Mouse (Mus musculus): ENCODE results near the gene Rab40c. TPM values are rescaled to one million over a fixed set of nuclear protein-coding genes. Genes with fewer than 3 reads are reported as not detected.

Rab40c gene
- total and polyA plus RNA-seq, 2 experiments from 2014 or later, result 38.9 to 42.1 TPM

GRCm38 (mm10) chr17:25833961-25834594 is 85.4 kb downstream of the Rab40c start:
- H3K4me2 ChIP-seq (ENCODE audit: low read depth, low read length, poor library complexity, severe bottlenecking), result peak overlapping the region; percentile 76
- H3K27ac ChIP-seq (ENCODE audit: low read depth, low read length), result peak overlapping the region; percentile 96; the same call in 1 of the 2 replicates
- WGBS, result 53% methylated on average over 6 of the region's 6 CpGs
- ATAC-seq (ENCODE audit: low FRiP score) (no peak), DNase-seq (ENCODE audit: low spot score) (no peak)
- peak overlapping the region; percentile 86 for H3K9ac ChIP-seq (replicated peaks; ENCODE audit: low read length, poor library complexity, severe bottlenecking)
- H3K36me3 ChIP-seq (ENCODE audit: insufficient read depth, low read length), result peaks cover 36% of the 10 kb centered on the region
- peak overlapping the region; percentile 81 for H3K4me3 ChIP-seq (ENCODE audit: low read depth, low read length)
- no peaks in the 10 kb centered on the region for H3K9me3 ChIP-seq (ENCODE audit: low read length)
- H3K27me3 ChIP-seq (ENCODE audit: insufficient read depth, low read length), result no peaks in the 10 kb centered on the region
- TF ChIP-seq CTCF (IDR thresholded peaks at IDR 0.05), result no peak
- peaks cover 43% of the 10 kb centered on the region for H3K4me1 ChIP-seq (ENCODE audit: insufficient read depth, low read length)

DNA sequence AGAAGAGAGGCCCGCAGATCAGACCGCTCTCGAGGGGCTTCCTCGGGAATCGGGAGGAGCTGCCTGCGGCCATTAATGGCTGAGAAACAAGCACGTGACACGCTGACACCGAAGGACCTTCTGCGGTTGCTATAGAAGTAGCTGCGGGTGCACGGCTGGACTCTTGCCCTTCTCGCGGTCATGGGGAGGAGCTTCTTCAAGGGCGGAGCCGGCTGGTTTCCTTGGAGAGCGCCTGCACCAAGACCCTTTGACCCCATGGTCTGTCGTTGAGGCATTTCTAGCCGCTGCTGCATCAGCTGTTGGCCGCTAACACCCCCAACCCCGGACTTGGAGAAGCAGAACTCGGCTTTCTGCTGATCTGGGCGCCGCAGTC is 86.2 kb downstream of the Rab40c start, which contains the start of gene Stub1:
Gene Stub1 (minus strand): TSS at position 114 of the 373 bp plus-strand sequence.
- ATAC-seq (ENCODE audit: low FRiP score) (peak; percentile 54), DNase-seq (ENCODE audit: low spot score) (peak; percentile 94)
- Histone ChIP-seq H3K4me2 (ENCODE audit: low read depth, low read length, poor library complexity, severe bottlenecking) (peak within 1 kb of the TSS; percentile 76), H3K27ac (ENCODE audit: low read depth, low read length) (peak within 1 kb of the TSS; percentile 96), H3K4me3 (ENCODE audit: low read depth, low read length) (peak within 1 kb of the TSS; percentile 81), H3K27me3 (ENCODE audit: insufficient read depth, low read length) (no peaks in the 10 kb centered on the region), H3K4me1 (ENCODE audit: insufficient read depth, low read length) (peaks cover 43% of the 10 kb centered on the region), H3K9ac (replicated peaks; ENCODE audit: low read length, poor library complexity, severe bottlenecking) (peak within 1 kb of the TSS; percentile 86), H3K9me3 (ENCODE audit: low read length) (no peaks in the 10 kb centered on the region), H3K36me3 (ENCODE audit: insufficient read depth, low read length) (peaks cover 33% of the 10 kb centered on the region)
- no peak for TF ChIP-seq CTCF (IDR thresholded peaks at IDR 0.05)
- under 1% methylated on average over 24 of the region's 24 CpGs for WGBS

DNA sequence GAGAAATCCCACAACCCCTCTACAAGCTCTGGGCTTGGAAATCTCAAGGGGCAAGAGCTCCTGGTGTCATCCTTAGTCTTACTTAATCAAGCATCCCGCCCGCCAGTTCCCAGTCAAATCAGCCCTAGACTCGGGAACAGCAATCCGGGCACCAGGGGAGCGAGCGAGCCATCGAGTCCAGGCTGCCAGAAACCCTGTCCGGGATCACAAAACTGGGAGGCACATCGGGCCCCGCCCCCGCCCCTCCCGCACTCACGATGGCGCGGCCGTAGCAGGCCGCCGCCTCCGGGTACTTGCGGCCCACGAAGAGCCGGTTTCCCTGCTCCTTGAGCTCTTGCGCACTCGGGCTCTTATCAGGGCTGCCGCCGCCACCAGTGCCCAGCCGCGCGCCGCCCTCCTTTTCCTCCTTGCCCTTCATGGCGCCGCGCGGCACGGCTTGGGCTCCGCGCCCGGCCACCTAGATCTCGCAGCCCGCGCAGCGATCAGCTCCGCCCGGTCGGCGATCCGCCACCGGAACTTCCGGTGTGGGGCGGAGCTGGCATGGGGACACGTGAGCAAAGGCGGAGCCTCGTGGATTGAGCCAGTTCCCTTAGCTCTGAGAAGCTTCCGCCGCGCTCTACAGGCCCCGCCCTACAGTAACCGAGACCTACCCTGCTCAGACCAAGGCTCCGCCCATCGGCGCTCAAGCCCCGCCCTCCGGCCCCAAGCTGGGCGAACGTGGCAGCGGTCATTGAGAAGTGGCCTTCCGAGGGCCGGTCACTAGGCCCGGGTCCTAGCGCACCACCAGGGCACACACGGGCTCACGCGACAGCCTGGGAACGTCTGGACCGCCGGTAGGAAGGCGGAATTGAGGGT is 86.9 kb downstream of the Rab40c start:
- ATAC-seq (ENCODE audit: low FRiP score), result peak; percentile 90
- peak overlapping the region; percentile 81 for H3K4me3 ChIP-seq (ENCODE audit: low read depth, low read length)
- H3K27ac ChIP-seq (ENCODE audit: low read depth, low read length), result peak overlapping the region; percentile 96
- TF ChIP-seq CTCF (IDR thresholded peaks at IDR 0.05), result no peak
- H3K9me3 ChIP-seq (ENCODE audit: low read length), result no peaks in the 10 kb centered on the region
- H3K4me2 ChIP-seq (ENCODE audit: low read depth, low read length, poor library complexity, severe bottlenecking), result peak overlapping the region; percentile 76
- peaks cover 35% of the 10 kb centered on the region for H3K36me3 ChIP-seq (ENCODE audit: insufficient read depth, low read length)
- peak; percentile 100 for DNase-seq (ENCODE audit: low spot score)
- peak overlapping the region; percentile 86 for H3K9ac ChIP-seq (replicated peaks; ENCODE audit: low read length, poor library complexity, severe bottlenecking)
- WGBS, result under 1% methylated on average over 65 of the region's 77 CpGs
- no peaks in the 10 kb centered on the region for H3K27me3 ChIP-seq (ENCODE audit: insufficient read depth, low read length)
- H3K4me1 ChIP-seq (ENCODE audit: insufficient read depth, low read length), result peaks cover 42% of the 10 kb centered on the region

Other genes with a start within 250 kb of the Rab40c start
Only the 30 nearest of the 32 such genes appear.
- gene Gng13, start 202.6 kb downstream of the Rab40c start, total RNA-seq (2014; rRNA removed), result 34.4 and 42.2 TPM in 2 replicates
- gene Gng13, start 202.6 kb downstream of the Rab40c start, polyA plus RNA-seq (2015; fragmentation: Nextera tagmentation; extraction: Ambion mirVana), result 21.0 and 25.8 TPM in 2 replicates
- 3.4 and 5.8 TPM in 2 replicates for gene Chtf18, start 192.3 kb downstream of the Rab40c start, total RNA-seq (2014; rRNA removed)
- 2.2 and 2.5 TPM in 2 replicates for gene Chtf18, start 192.3 kb downstream of the Rab40c start, polyA plus RNA-seq (2015; fragmentation: Nextera tagmentation; extraction: Ambion mirVana)
- gene Rpusd1, start 192.1 kb downstream of the Rab40c start, total RNA-seq (2014; rRNA removed), result 8.0 and 10.5 TPM in 2 replicates
- 26.7 and 33.3 TPM in 2 replicates for gene Rpusd1, start 192.1 kb downstream of the Rab40c start, polyA plus RNA-seq (2015; fragmentation: Nextera tagmentation; extraction: Ambion mirVana)
- not detected in 2 replicates for gene Mslnl, start 183.7 kb downstream of the Rab40c start, total RNA-seq (2014; rRNA removed)
- not detected in 2 replicates for gene Mslnl, start 183.7 kb downstream of the Rab40c start, polyA plus RNA-seq (2015; fragmentation: Nextera tagmentation; extraction: Ambion mirVana)
- 0.52 and 1.6 TPM in 2 replicates for gene Msln, start 165.3 kb downstream of the Rab40c start, total RNA-seq (2014; rRNA removed)
- 2.2 and 3.6 TPM in 2 replicates for gene Msln, start 165.3 kb downstream of the Rab40c start, polyA plus RNA-seq (2015; fragmentation: Nextera tagmentation; extraction: Ambion mirVana)
- 25.2 and 27.3 TPM in 2 replicates for gene Narfl, start 146.0 kb downstream of the Rab40c start, total RNA-seq (2014; rRNA removed)
- 25.1 and 27.2 TPM in 2 replicates for gene Narfl, start 146.0 kb downstream of the Rab40c start, polyA plus RNA-seq (2015; fragmentation: Nextera tagmentation; extraction: Ambion mirVana)
- gene Haghl, start 134.1 kb downstream of the Rab40c start, total RNA-seq (2014; rRNA removed), result 149 and 156 TPM in 2 replicates
- 206 and 228 TPM in 2 replicates for gene Haghl, start 134.1 kb downstream of the Rab40c start, polyA plus RNA-seq (2015; fragmentation: Nextera tagmentation; extraction: Ambion mirVana)
- 0.44 TPM in 1 of 2 replicates, not detected in the other for gene Ccdc78, start 133.1 kb downstream of the Rab40c start, total RNA-seq (2014; rRNA removed)
- 0.39 and 0.65 TPM in 2 replicates for gene Ccdc78, start 133.1 kb downstream of the Rab40c start, polyA plus RNA-seq (2015; fragmentation: Nextera tagmentation; extraction: Ambion mirVana)
- 65.8 and 74.2 TPM in 2 replicates for gene Fam173a, start 126.8 kb downstream of the Rab40c start, total RNA-seq (2014; rRNA removed)
- 106 and 116 TPM in 2 replicates for gene Fam173a, start 126.8 kb downstream of the Rab40c start, polyA plus RNA-seq (2015; fragmentation: Nextera tagmentation; extraction: Ambion mirVana)
- not detected in 2 replicates for gene AC134908.4, start 124.1 kb downstream of the Rab40c start, total RNA-seq (2014; rRNA removed)
- 0.89 TPM in 1 of 2 replicates, not detected in the other for gene AC134908.4, start 124.1 kb downstream of the Rab40c start, polyA plus RNA-seq (2015; fragmentation: Nextera tagmentation; extraction: Ambion mirVana)
- gene Metrn, start 122.6 kb downstream of the Rab40c start, total RNA-seq (2014; rRNA removed), result 155 and 236 TPM in 2 replicates
- gene Metrn, start 122.6 kb downstream of the Rab40c start, polyA plus RNA-seq (2015; fragmentation: Nextera tagmentation; extraction: Ambion mirVana), result 50.0 and 54.3 TPM in 2 replicates
- 140 and 154 TPM in 2 replicates for gene Fbxl16, start 110.6 kb downstream of the Rab40c start, total RNA-seq (2014; rRNA removed)
- gene Fbxl16, start 110.6 kb downstream of the Rab40c start, polyA plus RNA-seq (2015; fragmentation: Nextera tagmentation; extraction: Ambion mirVana), result 43.1 and 51.7 TPM in 2 replicates
- 33.4 and 37.6 TPM in 2 replicates for gene Wdr24, start 96.1 kb downstream of the Rab40c start, total RNA-seq (2014; rRNA removed)
- gene Wdr24, start 96.1 kb downstream of the Rab40c start, polyA plus RNA-seq (2015; fragmentation: Nextera tagmentation; extraction: Ambion mirVana), result 24.7 and 27.3 TPM in 2 replicates
- gene Jmjd8, start 90.9 kb downstream of the Rab40c start, total RNA-seq (2014; rRNA removed), result 39.1 and 46.2 TPM in 2 replicates
- 43.8 and 45.9 TPM in 2 replicates for gene Jmjd8, start 90.9 kb downstream of the Rab40c start, polyA plus RNA-seq (2015; fragmentation: Nextera tagmentation; extraction: Ambion mirVana)
- 237 and 248 TPM in 2 replicates for gene Stub1, start 86.3 kb downstream of the Rab40c start, total RNA-seq (2014; rRNA removed)
- 374 and 397 TPM in 2 replicates for gene Stub1, start 86.3 kb downstream of the Rab40c start, polyA plus RNA-seq (2015; fragmentation: Nextera tagmentation; extraction: Ambion mirVana)
- gene Rhbdl1, start 82.4 kb downstream of the Rab40c start, total RNA-seq (2014; rRNA removed), result 95.2 and 168 TPM in 2 replicates
- 97.0 and 110 TPM in 2 replicates for gene Rhbdl1, start 82.4 kb downstream of the Rab40c start, polyA plus RNA-seq (2015; fragmentation: Nextera tagmentation; extraction: Ambion mirVana)
- 25.8 and 34.3 TPM in 2 replicates for gene Gm20683, start 78.0 kb downstream of the Rab40c start, total RNA-seq (2014; rRNA removed)
- gene Gm20683, start 78.0 kb downstream of the Rab40c start, polyA plus RNA-seq (2015; fragmentation: Nextera tagmentation; extraction: Ambion mirVana), result 11.9 and 14.2 TPM in 2 replicates
- gene Rhot2, start 74.9 kb downstream of the Rab40c start, total RNA-seq (2014; rRNA removed), result 49.2 and 70.1 TPM in 2 replicates
- 15.4 and 16.2 TPM in 2 replicates for gene Rhot2, start 74.9 kb downstream of the Rab40c start, polyA plus RNA-seq (2015; fragmentation: Nextera tagmentation; extraction: Ambion mirVana)
- 36.2 and 44.3 TPM in 2 replicates for gene Wdr90, start 58.2 kb downstream of the Rab40c start, total RNA-seq (2014; rRNA removed)
- gene Wdr90, start 58.2 kb downstream of the Rab40c start, polyA plus RNA-seq (2015; fragmentation: Nextera tagmentation; extraction: Ambion mirVana), result 14.2 and 15.0 TPM in 2 replicates
- 14.6 and 29.9 TPM in 2 replicates for gene Mcrip2, start 51.0 kb downstream of the Rab40c start, total RNA-seq (2014; rRNA removed)
- 39.5 and 45.5 TPM in 2 replicates for gene Mcrip2, start 51.0 kb downstream of the Rab40c start, polyA plus RNA-seq (2015; fragmentation: Nextera tagmentation; extraction: Ambion mirVana)
- 53.8 and 64.8 TPM in 2 replicates for gene Mettl26, start 44.7 kb downstream of the Rab40c start, total RNA-seq (2014; rRNA removed)
- gene Mettl26, start 44.7 kb downstream of the Rab40c start, polyA plus RNA-seq (2015; fragmentation: Nextera tagmentation; extraction: Ambion mirVana), result 67.3 and 74.0 TPM in 2 replicates
- 0.77 and 1.7 TPM in 2 replicates for gene Wfikkn1, start 38.9 kb downstream of the Rab40c start, total RNA-seq (2014; rRNA removed)
- gene Wfikkn1, start 38.9 kb downstream of the Rab40c start, polyA plus RNA-seq (2015; fragmentation: Nextera tagmentation; extraction: Ambion mirVana), result 0.42 and 0.56 TPM in 2 replicates
- 73.6 and 111 TPM in 2 replicates for gene Pigq, start 25.2 kb upstream of the Rab40c start, total RNA-seq (2014; rRNA removed)
- 75.4 and 79.7 TPM in 2 replicates for gene Pigq, start 25.2 kb upstream of the Rab40c start, polyA plus RNA-seq (2015; fragmentation: Nextera tagmentation; extraction: Ambion mirVana)
- gene Nhlrc4, start 25.2 kb upstream of the Rab40c start, total RNA-seq (2014; rRNA removed), result 0.47 and 0.60 TPM in 2 replicates
- gene Nhlrc4, start 25.2 kb upstream of the Rab40c start, polyA plus RNA-seq (2015; fragmentation: Nextera tagmentation; extraction: Ambion mirVana), result 0.35 and 0.91 TPM in 2 replicates
- gene A930017K11Rik, start 32.8 kb upstream of the Rab40c start, total RNA-seq (2014; rRNA removed), result 2.9 and 4.1 TPM in 2 replicates
- gene A930017K11Rik, start 32.8 kb upstream of the Rab40c start, polyA plus RNA-seq (2015; fragmentation: Nextera tagmentation; extraction: Ambion mirVana), result 3.2 and 3.7 TPM in 2 replicates
- gene Capn15, start 66.1 kb upstream of the Rab40c start, total RNA-seq (2014; rRNA removed), result 29.7 and 36.8 TPM in 2 replicates
- 14.7 and 20.1 TPM in 2 replicates for gene Capn15, start 66.1 kb upstream of the Rab40c start, polyA plus RNA-seq (2015; fragmentation: Nextera tagmentation; extraction: Ambion mirVana)
- gene Rab11fip3, start 149.8 kb upstream of the Rab40c start, total RNA-seq (2014; rRNA removed), result 34.7 and 35.7 TPM in 2 replicates
- gene Rab11fip3, start 149.8 kb upstream of the Rab40c start, polyA plus RNA-seq (2015; fragmentation: Nextera tagmentation; extraction: Ambion mirVana), result 14.8 and 18.3 TPM in 2 replicates
- 38.0 and 41.1 TPM in 2 replicates for gene Decr2, start 170.6 kb upstream of the Rab40c start, total RNA-seq (2014; rRNA removed)
- 42.3 and 44.4 TPM in 2 replicates for gene Decr2, start 170.6 kb upstream of the Rab40c start, polyA plus RNA-seq (2015; fragmentation: Nextera tagmentation; extraction: Ambion mirVana)
- 6.4 and 7.7 TPM in 2 replicates for gene Nme4, start 175.9 kb upstream of the Rab40c start, total RNA-seq (2014; rRNA removed)
- gene Nme4, start 175.9 kb upstream of the Rab40c start, polyA plus RNA-seq (2015; fragmentation: Nextera tagmentation; extraction: Ambion mirVana), result 9.2 and 10.2 TPM in 2 replicates
- gene Tmem8, start 193.6 kb upstream of the Rab40c start, total RNA-seq (2014; rRNA removed), result 9.0 and 9.5 TPM in 2 replicates
- gene Tmem8, start 193.6 kb upstream of the Rab40c start, polyA plus RNA-seq (2015; fragmentation: Nextera tagmentation; extraction: Ambion mirVana), result 3.5 TPM in 2 replicates

Data from midbrain, postnatal 0 days (tissue).